Mouse (Mus musculus): ENCODE data around the gene Syt8. TPM values are rescaled to one million over a fixed set of nuclear protein-coding genes. Genes with fewer than 3 reads are reported as not detected.

The Syt8 gene
- polyA plus RNA-seq, 1 experiment from 2014 or later, result not detected

DNA sequence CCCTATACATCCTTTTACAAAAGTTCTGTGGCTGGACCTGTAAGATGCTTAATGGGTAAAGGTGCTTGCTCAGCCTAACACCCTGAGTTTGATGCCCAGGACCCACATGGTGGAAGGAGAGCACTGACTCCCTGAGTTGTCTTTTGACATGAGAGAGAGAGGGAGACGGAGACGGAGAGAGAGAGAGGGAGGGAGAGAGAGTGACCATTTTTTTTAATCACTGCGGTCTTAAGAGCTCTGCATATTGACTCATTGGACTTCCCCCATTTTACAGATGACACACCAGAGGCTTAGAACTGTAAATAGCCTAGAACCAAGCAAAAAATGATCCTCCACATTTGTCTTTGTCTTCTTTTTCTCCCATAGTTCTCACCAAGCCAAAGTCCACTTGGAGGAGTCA, 53.4 kb downstream of the Syt8 start:
- no peak for DNase-seq (ENCODE audit: low spot score)
- Histone ChIP-seq H3K4me3 (ENCODE audit: low read depth, low read length) (no peak overlapping the region), H3K36me3 (ENCODE audit: control insufficient read depth, insufficient read depth, low read length) (no peaks in the 10 kb centered on the region), H3K27ac (ENCODE audit: low read depth, low read length) (no peak overlapping the region; the same call in 1 of the 2 replicates), H3K4me1 (ENCODE audit: control insufficient read depth, insufficient read depth, low read length) (peaks cover 5% of the 10 kb centered on the region), H3K9me3 (replicated peaks; ENCODE audit: control insufficient read depth, low read length) (no peaks in the 10 kb centered on the region), H3K4me2 (ENCODE audit: low read length) (no peak overlapping the region), H3K9ac (ENCODE audit: low read length) (no peak overlapping the region), H3K27me3 (replicated peaks; ENCODE audit: control insufficient read depth, insufficient read depth, low read length) (no peaks in the 10 kb centered on the region)
- ATAC-seq, result no peak
- WGBS, result 85% methylated on average over 3 of the region's 3 CpGs

Other genes with a start within 250 kb of the Syt8 start
- not detected in 2 replicates for gene Gm10153, start 244.5 kb upstream of the Syt8 start, polyA plus RNA-seq (2014; fragmentation: Nextera tagmentation; extraction: Ambion mirVana)
- not detected in 2 replicates for gene Krtap5-3, start 233.5 kb upstream of the Syt8 start, polyA plus RNA-seq (2014; fragmentation: Nextera tagmentation; extraction: Ambion mirVana)
- gene Gm7579, start 223.0 kb upstream of the Syt8 start, polyA plus RNA-seq (2014; fragmentation: Nextera tagmentation; extraction: Ambion mirVana), result not detected in 2 replicates
- not detected in 2 replicates for gene Krtap5-5, start 204.9 kb upstream of the Syt8 start, polyA plus RNA-seq (2014; fragmentation: Nextera tagmentation; extraction: Ambion mirVana)
- gene Gm40460, start 193.8 kb upstream of the Syt8 start, polyA plus RNA-seq (2014; fragmentation: Nextera tagmentation; extraction: Ambion mirVana), result not detected in 2 replicates
- not detected in 2 replicates for gene Gm2431, start 176.5 kb upstream of the Syt8 start, polyA plus RNA-seq (2014; fragmentation: Nextera tagmentation; extraction: Ambion mirVana)
- not detected in 2 replicates for gene Gm4559, start 160.5 kb upstream of the Syt8 start, polyA plus RNA-seq (2014; fragmentation: Nextera tagmentation; extraction: Ambion mirVana)
- not detected in 2 replicates for gene Krtap5-1, start 137.7 kb upstream of the Syt8 start, polyA plus RNA-seq (2014; fragmentation: Nextera tagmentation; extraction: Ambion mirVana)
- gene Krtap5-4, start 131.3 kb upstream of the Syt8 start, polyA plus RNA-seq (2014; fragmentation: Nextera tagmentation; extraction: Ambion mirVana), result not detected in 2 replicates
- gene Ifitm10, start 61.1 kb upstream of the Syt8 start, polyA plus RNA-seq (2014; fragmentation: Nextera tagmentation; extraction: Ambion mirVana), result 1.9 and 3.4 TPM in 2 replicates
- gene Gm49369, start 52.2 kb upstream of the Syt8 start, polyA plus RNA-seq (2014; fragmentation: Nextera tagmentation; extraction: Ambion mirVana), result not detected in 2 replicates
- 261 and 263 TPM in 2 replicates for gene Ctsd, start 46.8 kb upstream of the Syt8 start, polyA plus RNA-seq (2014; fragmentation: Nextera tagmentation; extraction: Ambion mirVana)
- 0.67 and 0.82 TPM in 2 replicates for gene Tnni2, start 7.0 kb downstream of the Syt8 start, polyA plus RNA-seq (2014; fragmentation: Nextera tagmentation; extraction: Ambion mirVana)
- 5.8 and 5.9 TPM in 2 replicates for gene Lsp1, start 26.0 kb downstream of the Syt8 start, polyA plus RNA-seq (2014; fragmentation: Nextera tagmentation; extraction: Ambion mirVana)
- gene Tnnt3, start 64.0 kb downstream of the Syt8 start, polyA plus RNA-seq (2014; fragmentation: Nextera tagmentation; extraction: Ambion mirVana), result 0.42 and 0.53 TPM in 2 replicates
- 21.7 and 28.7 TPM in 2 replicates for gene Mrpl23, start 97.8 kb downstream of the Syt8 start, polyA plus RNA-seq (2014; fragmentation: Nextera tagmentation; extraction: Ambion mirVana)
- gene Igf2, start 232.0 kb downstream of the Syt8 start, polyA plus RNA-seq (2014; fragmentation: Nextera tagmentation; extraction: Ambion mirVana), result 74.0 and 89.8 TPM in 2 replicates
- not detected in 2 replicates for gene Gm49394, start 235.1 kb downstream of the Syt8 start, polyA plus RNA-seq (2014; fragmentation: Nextera tagmentation; extraction: Ambion mirVana)